Comparison of ENCODE assay signal across 13 mouse cellular contexts in the genomic region with DNA sequence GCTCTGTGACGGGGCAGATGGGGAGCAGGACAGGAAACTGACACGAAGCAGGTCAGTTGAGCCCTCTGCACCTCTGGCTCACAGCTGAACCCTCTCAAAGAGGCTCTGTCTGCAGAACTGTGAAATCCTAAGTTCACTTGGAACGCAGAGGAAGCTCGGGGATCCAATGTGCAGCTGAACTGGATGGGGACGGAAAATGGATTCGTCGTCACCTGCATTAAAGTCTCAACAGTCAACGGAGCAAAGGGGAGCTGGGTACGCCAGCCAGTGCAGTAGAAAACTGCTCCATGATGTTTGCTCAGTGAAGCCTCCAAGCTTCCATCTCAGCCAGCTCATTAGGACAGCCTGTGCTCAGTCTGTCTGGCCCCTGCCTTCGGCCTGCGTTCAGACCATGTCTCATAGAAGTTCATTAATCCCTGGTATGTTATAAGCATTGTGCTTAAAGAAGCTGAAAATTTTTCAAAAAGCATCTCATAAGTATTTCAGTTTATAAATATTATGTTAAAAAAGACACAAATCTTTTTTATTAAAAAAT.
"Had no signal": no experiment of that assay in that cellular context is flagged by ENCODE, and none has a peak within 500 bp of the region (broad histone marks: within the 10 kb centered on the region; RNA-seq: fewer than 3 reads in every experiment).

No protein-coding gene starts in this region.

- H3K4me3 ChIP-seq: kidney, embryonic 15.5 days; limb, embryonic 13.5 days; megakaryocyte, embryonic 14.5 days; midbrain, embryonic 13.5 days; neural tube, embryonic 12.5 days had no signal

- H3K9me3 ChIP-seq: kidney, embryonic 15.5 days; limb, embryonic 13.5 days; midbrain, embryonic 13.5 days; neural tube, embryonic 12.5 days had no signal

- ATAC-seq: intestine, embryonic 16.5 days had no signal

- H3K27ac ChIP-seq: kidney, embryonic 15.5 days; limb, embryonic 13.5 days; liver, embryonic 14.5 days; macrophage; midbrain, embryonic 13.5 days; neural tube, embryonic 12.5 days had no signal

- H3K4me2 ChIP-seq: kidney, embryonic 15.5 days; limb, embryonic 13.5 days; midbrain, embryonic 13.5 days; neural tube, embryonic 12.5 days had no signal

- H3K9ac ChIP-seq: kidney, embryonic 15.5 days; limb, embryonic 13.5 days; liver, embryonic 14.5 days; midbrain, embryonic 13.5 days; neural tube, embryonic 12.5 days had no signal

- H3K4me1 ChIP-seq: kidney, embryonic 15.5 days; limb, embryonic 13.5 days; megakaryocyte, embryonic 14.5 days had no signal

- DNase-seq: kidney, adult 2 months; kidney, postnatal 14 days; left cerebral cortex, postnatal 4 days; thymus, adult 2 months; thymus, postnatal 25 days had no signal

- H3K27me3 ChIP-seq: kidney, embryonic 15.5 days; limb, embryonic 13.5 days; megakaryocyte, embryonic 14.5 days; midbrain, embryonic 13.5 days; neural tube, embryonic 12.5 days had no signal

- H3K36me3 ChIP-seq: kidney, embryonic 15.5 days; limb, embryonic 13.5 days; midbrain, embryonic 13.5 days; neural tube, embryonic 12.5 days had no signal
